Mouse (Mus musculus): Measurements from ENCODE around the gene Med16. TPM values are rescaled to one million over a fixed set of nuclear protein-coding genes. Genes with fewer than 3 reads are reported as not detected.

Gene Med16
- total RNA-seq (2017), result 13.3 to 16.8 TPM (median 13.3 TPM) in 3 replicates

- ATAC-seq (replicated peaks; ENCODE audit: insufficient number of reproducible peaks, low FRiP score, low TSS enrichment, poor library complexity, severe bottlenecking), result peak; percentile 88
Observed at GRCm38 (mm10) chr10:79908167-79909091, at the start of gene Med16. Med16 (minus strand) TSS chr10:79908923.

GRCm38 (mm10) chr10:79958140-79958816 lies 49.6 kb upstream of the Med16 start:
- peak; percentile 68 for ATAC-seq (replicated peaks; ENCODE audit: insufficient number of reproducible peaks, low FRiP score, low TSS enrichment, poor library complexity, severe bottlenecking)

- no peak for ATAC-seq (replicated peaks; ENCODE audit: insufficient number of reproducible peaks, low FRiP score, low TSS enrichment, poor library complexity, severe bottlenecking)
Observed at GRCm38 (mm10) chr10:79956643-79957154, 48.0 kb upstream of the Med16 start.

- no peak for ATAC-seq (replicated peaks; ENCODE audit: insufficient number of reproducible peaks, low FRiP score, low TSS enrichment, poor library complexity, severe bottlenecking)
Observed at GRCm38 (mm10) chr10:79955691-79956090, 47.0 kb upstream of the Med16 start.

GRCm38 (mm10) chr10:79953946-79954345 lies 45.2 kb upstream of the Med16 start:
- ATAC-seq (replicated peaks; ENCODE audit: insufficient number of reproducible peaks, low FRiP score, low TSS enrichment, poor library complexity, severe bottlenecking), result no peak

- no peak for ATAC-seq (replicated peaks; ENCODE audit: insufficient number of reproducible peaks, low FRiP score, low TSS enrichment, poor library complexity, severe bottlenecking)
Observed at GRCm38 (mm10) chr10:79950661-79951060, 41.9 kb upstream of the Med16 start.

GRCm38 (mm10) chr10:79949873-79950272 lies 41.1 kb upstream of the Med16 start:
- ATAC-seq (replicated peaks; ENCODE audit: insufficient number of reproducible peaks, low FRiP score, low TSS enrichment, poor library complexity, severe bottlenecking), result no peak

GRCm38 (mm10) chr10:79947502-79947901 lies 38.8 kb upstream of the Med16 start:
- no peak for ATAC-seq (replicated peaks; ENCODE audit: insufficient number of reproducible peaks, low FRiP score, low TSS enrichment, poor library complexity, severe bottlenecking)

GRCm38 (mm10) chr10:79946752-79947322 lies 38.1 kb upstream of the Med16 start:
- ATAC-seq (replicated peaks; ENCODE audit: insufficient number of reproducible peaks, low FRiP score, low TSS enrichment, poor library complexity, severe bottlenecking), result peak; percentile 80

- peak; percentile 61 for ATAC-seq (replicated peaks; ENCODE audit: insufficient number of reproducible peaks, low FRiP score, low TSS enrichment, poor library complexity, severe bottlenecking)
Observed at GRCm38 (mm10) chr10:79945507-79946234, 36.9 kb upstream of the Med16 start.

- no peak for ATAC-seq (replicated peaks; ENCODE audit: insufficient number of reproducible peaks, low FRiP score, low TSS enrichment, poor library complexity, severe bottlenecking)
Observed at GRCm38 (mm10) chr10:79943471-79943901, 34.8 kb upstream of the Med16 start.

- ATAC-seq (replicated peaks; ENCODE audit: insufficient number of reproducible peaks, low FRiP score, low TSS enrichment, poor library complexity, severe bottlenecking), result no peak
Observed at GRCm38 (mm10) chr10:79942988-79943387, 34.3 kb upstream of the Med16 start.

GRCm38 (mm10) chr10:79940749-79941148 lies 32.0 kb upstream of the Med16 start:
- peak; percentile 73 for ATAC-seq (replicated peaks; ENCODE audit: insufficient number of reproducible peaks, low FRiP score, low TSS enrichment, poor library complexity, severe bottlenecking)

GRCm38 (mm10) chr10:79937775-79938526 lies 29.2 kb upstream of the Med16 start:
- ATAC-seq (replicated peaks; ENCODE audit: insufficient number of reproducible peaks, low FRiP score, low TSS enrichment, poor library complexity, severe bottlenecking), result no peak

- peak; percentile 57 for ATAC-seq (replicated peaks; ENCODE audit: insufficient number of reproducible peaks, low FRiP score, low TSS enrichment, poor library complexity, severe bottlenecking)
Observed at GRCm38 (mm10) chr10:79936911-79937441, 28.3 kb upstream of the Med16 start.

- no peak for ATAC-seq (replicated peaks; ENCODE audit: insufficient number of reproducible peaks, low FRiP score, low TSS enrichment, poor library complexity, severe bottlenecking)
Observed at GRCm38 (mm10) chr10:79936284-79936910, 27.7 kb upstream of the Med16 start.
